Mouse (Mus musculus): ENCODE measurements around the gene Gm28230. TPM values are rescaled to one million over a fixed set of nuclear protein-coding genes. Genes with fewer than 3 reads are reported as not detected.

The Gm28230 gene
- polyA plus RNA-seq, 1 experiment from 2014 or later = 3.9 TPM

GRCm38 (mm10) chr2:74721882-74722281 is 4.6 kb upstream of the Gm28230 start:
- H3K27ac ChIP-seq (ENCODE audit: low read depth, low read length) = peak overlapping the region; percentile 99
- H3K9ac ChIP-seq (ENCODE audit: low read length) = peak overlapping the region; percentile 95
- H3K4me1 ChIP-seq (ENCODE audit: control insufficient read depth, insufficient read depth, low read length) = peaks cover 58% of the 10 kb centered on the region
- H3K36me3 ChIP-seq (ENCODE audit: control insufficient read depth, insufficient read depth, low read length) = no peaks in the 10 kb centered on the region
- ATAC-seq (ENCODE audit: insufficient read depth, low FRiP score, low TSS enrichment) (peak; percentile 59), DNase-seq (ENCODE audit: low spot score) (peak; percentile 61)
- peak overlapping the region; percentile 66 for H3K4me3 ChIP-seq (ENCODE audit: low read depth, low read length)
- no peaks in the 10 kb centered on the region for H3K27me3 ChIP-seq (ENCODE audit: control insufficient read depth, insufficient read depth, low read length)
- peak overlapping the region; percentile 89 for H3K4me2 ChIP-seq (ENCODE audit: low read depth)
- 2% methylated on average over 6 of the region's 6 CpGs for WGBS
- no peaks in the 10 kb centered on the region for H3K9me3 ChIP-seq (ENCODE audit: control insufficient read depth, low read length)

GRCm38 (mm10) chr2:74722949-74723348 is 3.6 kb upstream of the Gm28230 start:
- peak overlapping the region; percentile 66 for H3K4me3 ChIP-seq (ENCODE audit: low read depth, low read length)
- peak overlapping the region; percentile 89 for H3K4me2 ChIP-seq (ENCODE audit: low read depth)
- DNase-seq (ENCODE audit: low spot score) (peak; percentile 61), ATAC-seq (ENCODE audit: insufficient read depth, low FRiP score, low TSS enrichment) (no peak)
- 4% methylated on average over 8 of the region's 8 CpGs for WGBS
- no peaks in the 10 kb centered on the region for H3K27me3 ChIP-seq (ENCODE audit: control insufficient read depth, insufficient read depth, low read length)
- no peaks in the 10 kb centered on the region for H3K9me3 ChIP-seq (ENCODE audit: control insufficient read depth, low read length)
- H3K4me1 ChIP-seq (ENCODE audit: control insufficient read depth, insufficient read depth, low read length) = peaks cover 61% of the 10 kb centered on the region
- peak overlapping the region; percentile 95 for H3K9ac ChIP-seq (ENCODE audit: low read length)
- peak overlapping the region; percentile 99 for H3K27ac ChIP-seq (ENCODE audit: low read depth, low read length)
- no peaks in the 10 kb centered on the region for H3K36me3 ChIP-seq (ENCODE audit: control insufficient read depth, insufficient read depth, low read length)

GRCm38 (mm10) chr2:74724244-74725015 is 2.1 kb upstream of the Gm28230 start:
- Histone ChIP-seq H3K9me3 (ENCODE audit: control insufficient read depth, low read length) (no peaks in the 10 kb centered on the region), H3K27ac (ENCODE audit: low read depth, low read length) (peak overlapping the region; percentile 99), H3K4me1 (ENCODE audit: control insufficient read depth, insufficient read depth, low read length) (peaks cover 61% of the 10 kb centered on the region), H3K9ac (ENCODE audit: low read length) (peak overlapping the region; percentile 95), H3K4me2 (ENCODE audit: low read depth) (peak overlapping the region; percentile 89), H3K36me3 (ENCODE audit: control insufficient read depth, insufficient read depth, low read length) (peaks cover 2% of the 10 kb centered on the region; the same call in 1 of the 2 replicates), H3K27me3 (ENCODE audit: control insufficient read depth, insufficient read depth, low read length) (no peaks in the 10 kb centered on the region), H3K4me3 (ENCODE audit: low read depth, low read length) (peak overlapping the region; percentile 66)
- peak; percentile 52 for DNase-seq (ENCODE audit: low spot score)
- WGBS = 8% methylated on average over 7 of the region's 7 CpGs
- ATAC-seq (ENCODE audit: insufficient read depth, low FRiP score, low TSS enrichment) = no peak

GRCm38 (mm10) chr2:74725171-74725570 is 1.4 kb upstream of the Gm28230 start:
- no peak for ATAC-seq (ENCODE audit: insufficient read depth, low FRiP score, low TSS enrichment)
- H3K9ac ChIP-seq (ENCODE audit: low read length) = peak overlapping the region; percentile 95

GRCm38 (mm10) chr2:74726973-74727639 is 578 bp downstream of the Gm28230 start:
- ATAC-seq (ENCODE audit: insufficient read depth, low FRiP score, low TSS enrichment) = peak; percentile 2; the same call in 1 of the 2 replicates
- H3K9ac ChIP-seq (ENCODE audit: low read length) = peak overlapping the region; percentile 95

More at GRCm38 (mm10) chr2:74725171-74725570, 1.4 kb upstream of the Gm28230 start:
- Histone ChIP-seq H3K4me1 (ENCODE audit: control insufficient read depth, insufficient read depth, low read length) (peaks cover 55% of the 10 kb centered on the region), H3K4me2 (ENCODE audit: low read depth) (peak overlapping the region; percentile 89), H3K36me3 (ENCODE audit: control insufficient read depth, insufficient read depth, low read length) (peaks cover 2% of the 10 kb centered on the region; the same call in 1 of the 2 replicates), H3K4me3 (ENCODE audit: low read depth, low read length) (peak overlapping the region; percentile 66), H3K27me3 (ENCODE audit: control insufficient read depth, insufficient read depth, low read length) (no peaks in the 10 kb centered on the region), H3K27ac (ENCODE audit: low read depth, low read length) (peak overlapping the region; percentile 99), H3K9me3 (ENCODE audit: control insufficient read depth, low read length) (no peaks in the 10 kb centered on the region)
- WGBS = 4% methylated on average over 17 of the region's 17 CpGs
- DNase-seq (ENCODE audit: low spot score) = peak; percentile 53

GRCm38 (mm10) chr2:74727640-74728302 is 1.2 kb downstream of the Gm28230 start:
- peaks cover 62% of the 10 kb centered on the region for H3K4me1 ChIP-seq (ENCODE audit: control insufficient read depth, insufficient read depth, low read length)
- no peak; the same call in 1 of the 2 replicates for ATAC-seq (ENCODE audit: insufficient read depth, low FRiP score, low TSS enrichment)
- no peaks in the 10 kb centered on the region for H3K27me3 ChIP-seq (ENCODE audit: control insufficient read depth, insufficient read depth, low read length)
- peak overlapping the region; percentile 95 for H3K9ac ChIP-seq (ENCODE audit: low read length)
- H3K9me3 ChIP-seq (ENCODE audit: control insufficient read depth, low read length) = no peaks in the 10 kb centered on the region
- DNase-seq (ENCODE audit: low spot score) = peak; percentile 70
- WGBS = under 1% methylated on average over 25 of the region's 25 CpGs
- peak overlapping the region; percentile 66 for H3K4me3 ChIP-seq (ENCODE audit: low read depth, low read length)
- H3K27ac ChIP-seq (ENCODE audit: low read depth, low read length) = peak overlapping the region; percentile 99
- H3K36me3 ChIP-seq (ENCODE audit: control insufficient read depth, insufficient read depth, low read length) = peaks cover 2% of the 10 kb centered on the region; the same call in 1 of the 2 replicates
- peak overlapping the region; percentile 89 for H3K4me2 ChIP-seq (ENCODE audit: low read depth)

More at GRCm38 (mm10) chr2:74726973-74727639, 578 bp downstream of the Gm28230 start:
- H3K27me3 ChIP-seq (ENCODE audit: control insufficient read depth, insufficient read depth, low read length) = no peaks in the 10 kb centered on the region
- no peaks in the 10 kb centered on the region for H3K9me3 ChIP-seq (ENCODE audit: control insufficient read depth, low read length)
- H3K27ac ChIP-seq (ENCODE audit: low read depth, low read length) = peak overlapping the region; percentile 99
- peak; percentile 67 for DNase-seq (ENCODE audit: low spot score)
- peaks cover 59% of the 10 kb centered on the region for H3K4me1 ChIP-seq (ENCODE audit: control insufficient read depth, insufficient read depth, low read length)
- WGBS = under 1% methylated on average over 39 of the region's 43 CpGs
- H3K4me2 ChIP-seq (ENCODE audit: low read depth) = peak overlapping the region; percentile 89
- H3K4me3 ChIP-seq (ENCODE audit: low read depth, low read length) = peak overlapping the region; percentile 66
- H3K36me3 ChIP-seq (ENCODE audit: control insufficient read depth, insufficient read depth, low read length) = peaks cover 2% of the 10 kb centered on the region; the same call in 1 of the 2 replicates

GRCm38 (mm10) chr2:74728303-74728680 is 1.8 kb downstream of the Gm28230 start:
- peaks cover 60% of the 10 kb centered on the region for H3K4me1 ChIP-seq (ENCODE audit: control insufficient read depth, insufficient read depth, low read length)
- H3K27me3 ChIP-seq (ENCODE audit: control insufficient read depth, insufficient read depth, low read length) = no peaks in the 10 kb centered on the region
- H3K27ac ChIP-seq (ENCODE audit: low read depth, low read length) = peak overlapping the region; percentile 99
- no peaks in the 10 kb centered on the region for H3K9me3 ChIP-seq (ENCODE audit: control insufficient read depth, low read length)
- DNase-seq (ENCODE audit: low spot score) (peak; percentile 63), ATAC-seq (ENCODE audit: insufficient read depth, low FRiP score, low TSS enrichment) (no peak)
- WGBS = 5% methylated on average over 13 of the region's 13 CpGs
- peak overlapping the region; percentile 66 for H3K4me3 ChIP-seq (ENCODE audit: low read depth, low read length)
- peak overlapping the region; percentile 95 for H3K9ac ChIP-seq (ENCODE audit: low read length)
- H3K4me2 ChIP-seq (ENCODE audit: low read depth) = peak overlapping the region; percentile 89
- H3K36me3 ChIP-seq (ENCODE audit: control insufficient read depth, insufficient read depth, low read length) = peaks cover 2% of the 10 kb centered on the region; the same call in 1 of the 2 replicates

- no peaks in the 10 kb centered on the region for H3K9me3 ChIP-seq (ENCODE audit: control insufficient read depth, low read length)
- peak overlapping the region; percentile 99 for H3K27ac ChIP-seq (ENCODE audit: low read depth, low read length)
- H3K9ac ChIP-seq (ENCODE audit: low read length) = peak overlapping the region; percentile 95
- H3K4me2 ChIP-seq (ENCODE audit: low read depth) = peak overlapping the region; percentile 91
- H3K4me3 ChIP-seq (ENCODE audit: low read depth, low read length) = peak overlapping the region; percentile 48
- H3K4me1 ChIP-seq (ENCODE audit: control insufficient read depth, insufficient read depth, low read length) = peaks cover 63% of the 10 kb centered on the region
- under 1% methylated on average over 8 of the region's 8 CpGs for WGBS
- H3K27me3 ChIP-seq (ENCODE audit: control insufficient read depth, insufficient read depth, low read length) = no peaks in the 10 kb centered on the region
- ATAC-seq (ENCODE audit: insufficient read depth, low FRiP score, low TSS enrichment) (no peak), DNase-seq (ENCODE audit: low spot score) (peak; percentile 56)
- peaks cover 2% of the 10 kb centered on the region; the same call in 1 of the 2 replicates for H3K36me3 ChIP-seq (ENCODE audit: control insufficient read depth, insufficient read depth, low read length)
Measured at GRCm38 (mm10) chr2:74730331-74730730, 3.8 kb downstream of the Gm28230 start.

All from neural tube, embryonic 11.5 days (tissue).